Mouse (Mus musculus): ENCODE measurements around the gene Hoxa3. TPM values are rescaled to one million over a fixed set of nuclear protein-coding genes. Genes with fewer than 3 reads are reported as not detected.
A peak's percentile ranks its signal among the peaks of the same experiment; 100 is the strongest.

The Hoxa3 gene
- not detected in 2 replicates for polyA plus RNA-seq (2015; fragmentation: Nextera tagmentation; extraction: Ambion mirVana)

DNA sequence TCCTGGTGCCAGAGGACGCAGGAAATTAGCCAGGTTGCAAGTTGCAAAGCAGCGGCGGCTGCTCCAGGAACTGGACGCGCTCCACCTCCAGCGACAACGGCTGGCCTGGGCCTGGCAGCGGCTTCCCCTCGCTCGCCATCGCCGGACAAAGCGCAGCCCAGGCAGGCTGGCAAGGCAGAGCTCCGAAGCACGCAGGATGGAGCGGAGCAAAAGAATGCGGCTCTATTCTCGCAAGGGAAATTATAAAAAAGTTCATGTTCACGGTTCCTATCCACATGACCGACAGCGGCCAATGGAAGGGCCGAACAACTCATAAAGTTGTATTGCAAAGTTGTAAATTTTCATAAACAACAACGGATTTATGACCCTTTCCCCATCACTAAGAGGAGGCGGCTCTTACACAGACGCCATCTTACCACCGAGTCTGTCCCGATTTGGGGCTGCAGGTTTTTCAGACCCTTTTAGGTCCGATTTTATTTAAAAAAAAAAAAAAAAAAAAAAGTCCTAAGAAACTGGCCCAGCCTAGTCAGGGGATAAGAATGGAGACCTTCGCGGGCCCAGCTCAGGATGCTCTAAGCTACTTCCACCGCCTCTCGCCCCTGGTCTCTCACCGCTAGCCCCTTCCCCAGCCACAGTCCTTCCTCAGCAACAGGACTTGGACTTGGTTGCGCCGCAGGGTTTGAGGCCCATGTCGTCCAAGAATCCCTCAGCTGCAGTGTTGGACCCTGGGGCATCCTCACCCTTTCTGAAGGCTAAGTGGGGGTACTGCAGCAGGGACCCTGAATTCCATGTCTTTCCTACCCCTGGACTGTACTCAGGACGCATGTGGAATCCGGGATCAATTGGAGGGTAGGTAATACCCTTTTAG is at the start of gene Hoxa3, which contains the start of gene Gm28308:
Gene Hoxa3 (minus strand): TSS at position 218 of the 868 bp plus-strand sequence.
Gene Gm28308 (minus strand): TSS at position 221 of the 868 bp plus-strand sequence.
- peaks cover 10% of the 10 kb centered on the region for H3K4me1 ChIP-seq (replicated peaks; ENCODE audit: control insufficient read depth, insufficient read depth, low read length)
- no peak within 1 kb of the TSS for H3K9ac ChIP-seq (replicated peaks; ENCODE audit: low read depth, low read length)
- no peak within 1 kb of the TSS for H3K4me2 ChIP-seq (ENCODE audit: low read length)
- peaks cover 94% of the 10 kb centered on the region for H3K27me3 ChIP-seq (replicated peaks; ENCODE audit: control insufficient read depth, insufficient read depth, low read length)
- H3K4me3 ChIP-seq (replicated peaks; ENCODE audit: low read length): no peak within 1 kb of the TSS
- no peaks in the 10 kb centered on the region for H3K36me3 ChIP-seq (ENCODE audit: control insufficient read depth, insufficient read depth)
- no peak within 1 kb of the TSS for H3K27ac ChIP-seq (ENCODE audit: low read length)
- ATAC-seq: no peak
- WGBS: 2% methylated on average over 38 of the region's 38 CpGs
- H3K9me3 ChIP-seq (ENCODE audit: control insufficient read depth, low read length): no peaks in the 10 kb centered on the region

DNA sequence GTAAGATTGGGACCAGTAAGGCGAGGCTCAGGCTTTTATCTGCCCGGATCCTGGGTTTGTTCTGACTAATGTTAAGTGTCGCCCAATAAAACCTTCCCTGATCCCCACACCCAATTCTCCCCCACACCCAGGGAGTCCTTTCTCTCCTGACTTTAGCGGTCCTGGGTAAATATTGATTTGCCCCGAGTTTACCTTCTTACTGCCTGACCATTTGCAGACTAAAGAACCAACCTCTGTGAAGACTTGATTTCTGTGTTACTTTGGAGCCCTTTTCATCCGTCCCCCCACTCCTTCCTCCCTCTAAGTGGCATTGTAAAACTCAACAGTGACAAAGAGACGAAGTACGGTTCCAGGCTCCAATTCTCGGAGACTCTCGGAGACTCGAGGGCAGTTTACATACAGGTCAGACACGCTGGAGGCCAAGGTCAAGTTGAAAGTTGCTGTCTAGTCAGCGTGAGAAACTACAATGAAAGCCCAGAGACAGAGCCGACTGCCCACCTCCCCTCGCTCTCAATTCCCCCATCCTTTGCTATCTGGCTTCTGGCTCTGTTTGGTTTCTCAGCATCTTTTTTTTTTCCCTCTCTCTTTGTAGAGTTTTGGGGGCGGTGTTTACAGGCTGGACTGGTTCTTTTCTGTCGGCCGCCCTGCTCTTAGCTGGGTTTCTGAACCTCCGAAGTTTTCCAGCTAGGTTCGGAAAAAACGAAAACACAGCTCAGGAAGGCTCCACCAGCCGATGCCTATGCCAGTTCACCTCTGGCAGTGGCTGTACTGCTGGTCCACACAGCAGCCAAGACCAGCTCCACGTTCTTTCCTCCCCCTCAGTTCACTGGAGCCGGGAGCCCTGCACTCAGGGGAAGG is 49.6 kb upstream of the Hoxa3 start:
- ATAC-seq: no peak
- peaks cover 83% of the 10 kb centered on the region for H3K27me3 ChIP-seq (replicated peaks; ENCODE audit: control insufficient read depth, insufficient read depth, low read length)
- H3K4me2 ChIP-seq (ENCODE audit: low read length): no peak overlapping the region
- no peak overlapping the region for H3K27ac ChIP-seq (ENCODE audit: low read length)
- no peaks in the 10 kb centered on the region for H3K36me3 ChIP-seq (ENCODE audit: control insufficient read depth, insufficient read depth)
- H3K9ac ChIP-seq (replicated peaks; ENCODE audit: low read depth, low read length): no peak overlapping the region
- no peaks in the 10 kb centered on the region for H3K9me3 ChIP-seq (ENCODE audit: control insufficient read depth, low read length)
- no peak overlapping the region for H3K4me3 ChIP-seq (replicated peaks; ENCODE audit: low read length)
- peaks cover 12% of the 10 kb centered on the region for H3K4me1 ChIP-seq (replicated peaks; ENCODE audit: control insufficient read depth, insufficient read depth, low read length)
- 2% methylated on average over 24 of the region's 24 CpGs for WGBS

- 4% methylated on average over 9 of the region's 9 CpGs for WGBS
- Histone ChIP-seq H3K4me1 (replicated peaks; ENCODE audit: control insufficient read depth, insufficient read depth, low read length) (peaks cover 12% of the 10 kb centered on the region), H3K9me3 (ENCODE audit: control insufficient read depth, low read length) (no peaks in the 10 kb centered on the region), H3K4me3 (replicated peaks; ENCODE audit: low read length) (no peak overlapping the region), H3K36me3 (ENCODE audit: control insufficient read depth, insufficient read depth) (no peaks in the 10 kb centered on the region), H3K4me2 (ENCODE audit: low read length) (no peak overlapping the region), H3K27ac (ENCODE audit: low read length) (no peak overlapping the region), H3K9ac (replicated peaks; ENCODE audit: low read depth, low read length) (no peak overlapping the region), H3K27me3 (replicated peaks; ENCODE audit: control insufficient read depth, insufficient read depth, low read length) (peaks cover 85% of the 10 kb centered on the region)
- no peak for ATAC-seq
Observed at GRCm38 (mm10) chr6:52261751-52262462, 48.8 kb upstream of the Hoxa3 start.

- Histone ChIP-seq H3K4me3 (replicated peaks; ENCODE audit: low read length) (peak within 1 kb of the TSS; percentile 28), H3K36me3 (ENCODE audit: control insufficient read depth, insufficient read depth) (no peaks in the 10 kb centered on the region), H3K9me3 (ENCODE audit: control insufficient read depth, low read length) (no peaks in the 10 kb centered on the region), H3K27me3 (replicated peaks; ENCODE audit: control insufficient read depth, insufficient read depth, low read length) (peaks cover 80% of the 10 kb centered on the region), H3K4me2 (ENCODE audit: low read length) (peak within 1 kb of the TSS; percentile 41), H3K9ac (replicated peaks; ENCODE audit: low read depth, low read length) (no peak within 1 kb of the TSS), H3K27ac (ENCODE audit: low read length) (no peak within 1 kb of the TSS), H3K4me1 (replicated peaks; ENCODE audit: control insufficient read depth, insufficient read depth, low read length) (peaks cover 12% of the 10 kb centered on the region)
- no peak for ATAC-seq
- WGBS: 0% methylated on average over 24 of the region's 72 CpGs
Observed at GRCm38 (mm10) chr6:52260654-52261575, 47.8 kb upstream of the Hoxa3 start, which contains the start of gene Hoxa13. Gene Hoxa13 (minus strand): TSS chr6:52260880.

GRCm38 (mm10) chr6:52259811-52260261 is 46.7 kb upstream of the Hoxa3 start:
- Histone ChIP-seq H3K4me1 (replicated peaks; ENCODE audit: control insufficient read depth, insufficient read depth, low read length) (peaks cover 12% of the 10 kb centered on the region), H3K4me2 (ENCODE audit: low read length) (no peak overlapping the region), H3K9ac (replicated peaks; ENCODE audit: low read depth, low read length) (no peak overlapping the region), H3K9me3 (ENCODE audit: control insufficient read depth, low read length) (no peaks in the 10 kb centered on the region), H3K4me3 (replicated peaks; ENCODE audit: low read length) (peak overlapping the region; percentile 28; the same call in 1 of the 2 replicates), H3K27me3 (replicated peaks; ENCODE audit: control insufficient read depth, insufficient read depth, low read length) (peaks cover 77% of the 10 kb centered on the region), H3K36me3 (ENCODE audit: control insufficient read depth, insufficient read depth) (no peaks in the 10 kb centered on the region), H3K27ac (ENCODE audit: low read length) (no peak overlapping the region)
- no peak for ATAC-seq
- under 1% methylated on average over 39 of the region's 39 CpGs for WGBS

DNA sequence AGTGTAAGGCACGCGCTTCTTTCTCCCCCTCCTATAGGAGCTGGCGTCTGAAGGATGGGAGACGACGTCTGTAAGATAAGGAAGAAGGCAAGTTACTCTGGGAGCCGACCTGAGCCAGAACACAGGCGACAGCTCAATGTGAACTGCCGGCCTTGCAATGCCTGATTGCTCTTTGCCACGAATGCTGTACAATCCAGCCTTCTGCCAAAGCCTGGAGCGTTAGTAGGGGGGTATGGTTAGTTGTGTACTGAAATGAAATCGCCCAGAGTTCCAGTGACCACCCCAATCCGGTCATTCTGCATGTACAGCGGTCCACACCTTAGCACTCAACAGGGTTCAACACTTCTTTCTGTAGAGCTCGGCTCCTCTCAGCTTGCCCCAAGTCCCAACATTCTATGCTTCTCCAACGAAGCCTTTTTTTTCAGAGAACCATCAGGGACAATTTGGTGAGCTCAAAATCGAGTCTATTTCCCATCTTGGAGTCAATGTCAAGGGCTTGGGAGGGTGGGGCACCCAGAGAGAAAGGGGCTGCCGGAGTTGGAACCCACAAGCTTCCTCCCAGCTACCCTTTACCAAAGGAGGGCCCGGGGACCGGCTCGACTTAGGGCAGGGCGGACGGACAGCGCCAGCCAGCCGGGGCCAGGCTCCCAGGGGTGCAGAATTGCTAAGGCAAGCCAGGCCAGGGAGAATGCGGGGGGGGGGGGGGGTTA is 46.1 kb upstream of the Hoxa3 start:
- Histone ChIP-seq H3K4me1 (replicated peaks; ENCODE audit: control insufficient read depth, insufficient read depth, low read length) (peaks cover 12% of the 10 kb centered on the region), H3K4me3 (replicated peaks; ENCODE audit: low read length) (no peak overlapping the region), H3K9me3 (ENCODE audit: control insufficient read depth, low read length) (no peaks in the 10 kb centered on the region), H3K36me3 (ENCODE audit: control insufficient read depth, insufficient read depth) (no peaks in the 10 kb centered on the region), H3K27me3 (replicated peaks; ENCODE audit: control insufficient read depth, insufficient read depth, low read length) (peaks cover 72% of the 10 kb centered on the region), H3K27ac (ENCODE audit: low read length) (no peak overlapping the region), H3K4me2 (ENCODE audit: low read length) (no peak overlapping the region), H3K9ac (replicated peaks; ENCODE audit: low read depth, low read length) (no peak overlapping the region)
- no peak for ATAC-seq
- WGBS: 1% methylated on average over 24 of the region's 25 CpGs

DNA sequence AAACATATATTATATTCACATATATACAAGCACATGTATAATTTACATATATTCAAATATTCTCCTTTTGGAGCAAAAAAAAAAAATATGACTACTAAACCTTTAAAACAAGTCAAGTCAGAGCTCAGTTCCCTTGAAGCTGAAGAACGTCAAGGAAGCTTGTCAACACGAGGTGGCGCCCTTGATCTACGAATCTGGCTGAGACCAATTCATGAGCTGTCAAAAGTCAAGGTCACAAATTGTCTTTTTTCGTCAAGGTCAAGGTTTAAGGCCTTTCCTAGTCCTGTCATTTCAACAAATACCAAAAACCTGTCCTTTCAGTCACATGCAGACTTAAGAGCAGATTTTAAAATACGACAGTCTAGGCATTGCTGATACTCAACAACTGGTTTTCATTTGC is 43.8 kb upstream of the Hoxa3 start:
- Histone ChIP-seq H3K27ac (ENCODE audit: low read length) (no peak overlapping the region), H3K9me3 (ENCODE audit: control insufficient read depth, low read length) (no peaks in the 10 kb centered on the region), H3K4me3 (replicated peaks; ENCODE audit: low read length) (no peak overlapping the region), H3K4me1 (replicated peaks; ENCODE audit: control insufficient read depth, insufficient read depth, low read length) (peaks cover 16% of the 10 kb centered on the region), H3K27me3 (replicated peaks; ENCODE audit: control insufficient read depth, insufficient read depth, low read length) (peaks cover 72% of the 10 kb centered on the region), H3K36me3 (ENCODE audit: control insufficient read depth, insufficient read depth) (no peaks in the 10 kb centered on the region), H3K4me2 (ENCODE audit: low read length) (no peak overlapping the region), H3K9ac (replicated peaks; ENCODE audit: low read depth, low read length) (no peak overlapping the region)
- under 1% methylated on average over 6 of the region's 6 CpGs for WGBS
- ATAC-seq: no peak
